Mouse (Mus musculus): ENCODE measurements around the gene Jag2. TPM values are rescaled to one million over a fixed set of nuclear protein-coding genes. Genes with fewer than 3 reads are reported as not detected.

The Jag2 gene
- polyA plus RNA-seq, 1 experiment from 2014 or later = 6.8 TPM

DNA sequence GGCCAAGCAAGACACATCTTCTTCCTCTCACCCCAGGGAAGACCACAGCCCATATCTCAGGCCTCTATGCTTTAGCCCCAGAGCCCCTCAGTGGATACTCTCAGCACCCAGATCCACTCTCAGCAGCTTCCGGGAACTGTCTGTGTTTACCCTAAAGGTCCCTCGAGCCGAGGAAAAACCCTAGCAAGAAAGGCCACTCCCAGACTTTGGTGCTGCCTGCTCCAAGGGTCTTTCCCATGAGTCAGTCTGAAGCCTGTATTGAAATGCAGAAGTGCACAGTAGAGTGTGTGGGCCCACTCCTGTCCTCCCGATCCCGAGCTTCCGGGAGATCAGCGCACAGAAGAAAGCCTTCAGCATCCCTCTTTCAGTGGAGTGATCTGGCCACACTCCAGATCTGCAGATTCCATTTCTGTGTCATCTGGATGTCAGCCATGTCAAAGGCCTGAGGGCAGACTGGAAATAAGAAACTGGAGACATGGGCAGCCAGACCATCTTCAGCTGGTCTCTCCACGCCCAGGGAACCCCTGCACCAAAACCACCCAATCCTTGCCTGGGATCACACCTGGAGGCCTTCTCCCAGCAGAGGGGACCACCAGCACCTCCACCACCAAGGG, 63.0 kb downstream of the Jag2 start:
- Histone ChIP-seq H3K4me2 (no peak overlapping the region), H3K4me1 (replicated peaks) (peaks cover 12% of the 10 kb centered on the region), H3K4me3 (replicated peaks) (no peak overlapping the region), H3K36me3 (no peaks in the 10 kb centered on the region), H3K9ac (replicated peaks) (peak overlapping the region; percentile 31; the same call in 1 of the 2 replicates), H3K9me3 (no peaks in the 10 kb centered on the region), H3K27ac (no peak overlapping the region), H3K27me3 (peaks cover 32% of the 10 kb centered on the region)
- 77% methylated on average over 8 of the region's 8 CpGs for WGBS
- no peak for ATAC-seq (ENCODE audit: insufficient number of reproducible peaks, insufficient read depth, low FRiP score, low TSS enrichment, low read depth)

GRCm38 (mm10) chr12:112864804-112865203, 64.8 kb downstream of the Jag2 start:
- H3K4me2 ChIP-seq = no peak overlapping the region
- ATAC-seq (ENCODE audit: insufficient number of reproducible peaks, insufficient read depth, low FRiP score, low TSS enrichment, low read depth) = no peak
- peaks cover 8% of the 10 kb centered on the region for H3K4me1 ChIP-seq (replicated peaks)
- no peak overlapping the region for H3K9ac ChIP-seq (replicated peaks)
- H3K9me3 ChIP-seq = no peaks in the 10 kb centered on the region
- H3K27me3 ChIP-seq = peaks cover 17% of the 10 kb centered on the region
- H3K4me3 ChIP-seq (replicated peaks) = no peak overlapping the region
- 85% methylated on average over 7 of the region's 7 CpGs for WGBS
- H3K27ac ChIP-seq = no peak overlapping the region
- no peaks in the 10 kb centered on the region for H3K36me3 ChIP-seq

DNA sequence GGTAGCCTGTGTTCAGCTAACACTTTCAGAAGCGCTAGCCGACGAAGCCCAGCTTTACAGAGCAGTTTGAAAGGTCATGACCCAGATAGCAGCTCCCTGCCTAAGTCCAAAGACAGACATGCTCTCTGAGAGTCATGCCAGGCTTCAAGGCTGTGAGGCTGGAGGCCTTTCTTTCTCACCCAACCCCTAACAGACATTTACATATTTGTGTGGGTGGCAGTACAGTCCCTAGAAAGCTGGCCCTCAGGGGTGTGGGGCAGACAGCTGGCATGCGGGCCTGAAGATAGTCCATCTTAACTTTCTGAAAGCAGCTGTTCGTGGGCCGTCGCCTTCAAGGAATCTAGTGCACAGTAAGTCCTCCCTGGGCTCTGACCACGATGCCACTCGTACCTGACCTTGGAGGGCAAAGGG, 67.7 kb downstream of the Jag2 start:
- H3K9ac ChIP-seq (replicated peaks) = no peak overlapping the region
- no peak overlapping the region for H3K4me3 ChIP-seq (replicated peaks)
- no peaks in the 10 kb centered on the region for H3K27me3 ChIP-seq
- H3K4me2 ChIP-seq = no peak overlapping the region
- WGBS = 64% methylated on average over 9 of the region's 9 CpGs
- 0 out of 2 replicates have a peak, but pooled peaks cover 5% of the 10 kb centered on the region for H3K4me1 ChIP-seq (replicated peaks)
- H3K9me3 ChIP-seq = no peaks in the 10 kb centered on the region
- ATAC-seq (ENCODE audit: insufficient number of reproducible peaks, insufficient read depth, low FRiP score, low TSS enrichment, low read depth) = no peak
- H3K27ac ChIP-seq = no peak overlapping the region
- H3K36me3 ChIP-seq = no peaks in the 10 kb centered on the region

GRCm38 (mm10) chr12:112860765-112861164, 68.8 kb downstream of the Jag2 start:
- no peak overlapping the region for H3K9ac ChIP-seq (replicated peaks)
- H3K9me3 ChIP-seq = no peaks in the 10 kb centered on the region
- no peak overlapping the region for H3K4me3 ChIP-seq (replicated peaks)
- H3K4me1 ChIP-seq (replicated peaks) = 0 out of 2 replicates have a peak, but pooled peaks cover 5% of the 10 kb centered on the region
- H3K27me3 ChIP-seq = no peaks in the 10 kb centered on the region
- ATAC-seq (ENCODE audit: insufficient number of reproducible peaks, insufficient read depth, low FRiP score, low TSS enrichment, low read depth) = no peak
- H3K36me3 ChIP-seq = no peaks in the 10 kb centered on the region
- no peak overlapping the region for H3K4me2 ChIP-seq
- WGBS = 67% methylated on average over 7 of the region's 7 CpGs
- H3K27ac ChIP-seq = no peak overlapping the region

- Histone ChIP-seq H3K9me3 (no peaks in the 10 kb centered on the region), H3K9ac (replicated peaks) (no peak overlapping the region), H3K27ac (no peak overlapping the region), H3K4me1 (replicated peaks) (0 out of 2 replicates have a peak, but pooled peaks cover 5% of the 10 kb centered on the region), H3K4me3 (replicated peaks) (no peak overlapping the region), H3K27me3 (no peaks in the 10 kb centered on the region), H3K4me2 (no peak overlapping the region), H3K36me3 (no peaks in the 10 kb centered on the region)
- ATAC-seq (ENCODE audit: insufficient number of reproducible peaks, insufficient read depth, low FRiP score, low TSS enrichment, low read depth) = no peak
- WGBS = 67% methylated on average over 8 of the region's 8 CpGs
Measured at GRCm38 (mm10) chr12:112859930-112860329, 69.6 kb downstream of the Jag2 start.

GRCm38 (mm10) chr12:112858581-112859336, 70.8 kb downstream of the Jag2 start:
- ATAC-seq (ENCODE audit: insufficient number of reproducible peaks, insufficient read depth, low FRiP score, low TSS enrichment, low read depth) = no peak
- H3K27ac ChIP-seq = no peak overlapping the region
- 88% methylated on average over 9 of the region's 9 CpGs for WGBS
- H3K9me3 ChIP-seq = no peaks in the 10 kb centered on the region
- no peak overlapping the region for H3K4me3 ChIP-seq (replicated peaks)
- H3K36me3 ChIP-seq = no peaks in the 10 kb centered on the region
- no peak overlapping the region for H3K4me2 ChIP-seq
- no peaks in the 10 kb centered on the region for H3K27me3 ChIP-seq
- H3K9ac ChIP-seq (replicated peaks) = no peak overlapping the region
- 0 out of 2 replicates have a peak, but pooled peaks cover 5% of the 10 kb centered on the region for H3K4me1 ChIP-seq (replicated peaks)

Small RNA genes lying within 50 kb of the gene (microRNA-seq; reads per million reads assigned to microRNA genes)
- gene Mir6941 = not detected

Other genes with a start within 250 kb of the Jag2 start
- 17.8 and 18.8 TPM in 2 replicates for gene Cep170b, start 209.3 kb downstream of the Jag2 start, polyA plus RNA-seq (2016; fragmentation: Nextera tagmentation; extraction: Ambion mirVana)
- 3.1 and 4.4 TPM in 2 replicates for gene Pld4, start 169.1 kb downstream of the Jag2 start, polyA plus RNA-seq (2016; fragmentation: Nextera tagmentation; extraction: Ambion mirVana)
- gene Ahnak2, start 127.1 kb downstream of the Jag2 start, polyA plus RNA-seq (2016; fragmentation: Nextera tagmentation; extraction: Ambion mirVana) = 0.23 and 0.26 TPM in 2 replicates
- 9.2 and 9.3 TPM in 2 replicates for gene Clba1, start 120.8 kb downstream of the Jag2 start, polyA plus RNA-seq (2016; fragmentation: Nextera tagmentation; extraction: Ambion mirVana)
- 166 TPM in 2 replicates for gene Cdca4, start 100.4 kb downstream of the Jag2 start, polyA plus RNA-seq (2016; fragmentation: Nextera tagmentation; extraction: Ambion mirVana)
- 0.08 TPM in 1 of 2 replicates, not detected in the other for gene Gpr132, start 61.5 kb downstream of the Jag2 start, polyA plus RNA-seq (2016; fragmentation: Nextera tagmentation; extraction: Ambion mirVana)
- gene Nudt14, start 12.3 kb upstream of the Jag2 start, polyA plus RNA-seq (2016; fragmentation: Nextera tagmentation; extraction: Ambion mirVana) = 81.6 and 95.2 TPM in 2 replicates
- gene Btbd6, start 46.7 kb upstream of the Jag2 start, polyA plus RNA-seq (2016; fragmentation: Nextera tagmentation; extraction: Ambion mirVana) = 25.7 and 29.1 TPM in 2 replicates
- 76.0 and 83.0 TPM in 2 replicates for gene Brf1, start 70.9 kb upstream of the Jag2 start, polyA plus RNA-seq (2016; fragmentation: Nextera tagmentation; extraction: Ambion mirVana)
- 15.8 and 17.9 TPM in 2 replicates for gene Pacs2, start 84.7 kb upstream of the Jag2 start, polyA plus RNA-seq (2016; fragmentation: Nextera tagmentation; extraction: Ambion mirVana)
- not detected in 2 replicates for gene Tex22, start 144.7 kb upstream of the Jag2 start, polyA plus RNA-seq (2016; fragmentation: Nextera tagmentation; extraction: Ambion mirVana)
- gene Mta1, start 168.5 kb upstream of the Jag2 start, polyA plus RNA-seq (2016; fragmentation: Nextera tagmentation; extraction: Ambion mirVana) = 19.3 and 20.5 TPM in 2 replicates
- 51.4 and 53.7 TPM in 2 replicates for gene Crip2, start 210.5 kb upstream of the Jag2 start, polyA plus RNA-seq (2016; fragmentation: Nextera tagmentation; extraction: Ambion mirVana)
- gene Crip1, start 216.5 kb upstream of the Jag2 start, polyA plus RNA-seq (2016; fragmentation: Nextera tagmentation; extraction: Ambion mirVana) = 71.0 and 73.2 TPM in 2 replicates
- gene Tedc1, start 226.6 kb upstream of the Jag2 start, polyA plus RNA-seq (2016; fragmentation: Nextera tagmentation; extraction: Ambion mirVana) = 44.1 and 44.6 TPM in 2 replicates

Data from limb, embryonic 12.5 days (tissue).